Mouse (Mus musculus) gonadal fat pad, adult 2 months (tissue): Measurements from ENCODE around the gene Trmt1. TPM values are rescaled to one million over a fixed set of nuclear protein-coding genes. Genes with fewer than 3 reads are reported as not detected.

ENCODE experiments used
- DNase-seq: peaks from one replicate; pipeline ENCODE4 v3.0.0-alpha.2; 2012; ENCODE audit warnings: low read depth
- polyA plus RNA-seq: library from polyadenylated mRNA; depleted of rRNA; stranded (reverse); fragments of >200 nt; gene quantifications from 2 replicates; pipeline ENCODE4 v1.2.3, GENCODE M21; 2012

The Trmt1 gene
- polyA plus RNA-seq, 1 experiment = 76.0 TPM

- DNase-seq = no peak
Observed at GRCm38 (mm10) chr8:84731371-84732177, 45.5 kb downstream of the Trmt1 start.

GRCm38 (mm10) chr8:84732545-84732944 lies 46.4 kb downstream of the Trmt1 start:
- DNase-seq = no peak

- no peak for DNase-seq
Observed at GRCm38 (mm10) chr8:84732996-84733395, 46.9 kb downstream of the Trmt1 start.

GRCm38 (mm10) chr8:84733959-84734358 lies 47.9 kb downstream of the Trmt1 start:
- no peak for DNase-seq

- DNase-seq = no peak
Observed at GRCm38 (mm10) chr8:84734680-84735079, 48.6 kb downstream of the Trmt1 start.

GRCm38 (mm10) chr8:84735597-84735996 lies 49.5 kb downstream of the Trmt1 start:
- DNase-seq = no peak

GRCm38 (mm10) chr8:84736521-84736920 lies 50.4 kb downstream of the Trmt1 start:
- DNase-seq = no peak

- DNase-seq = no peak
Observed at GRCm38 (mm10) chr8:84737608-84738007, 51.5 kb downstream of the Trmt1 start.

- no peak for DNase-seq
Observed at GRCm38 (mm10) chr8:84738266-84738665, 52.2 kb downstream of the Trmt1 start.

- no peak for DNase-seq
Observed at GRCm38 (mm10) chr8:84738715-84739400, 52.8 kb downstream of the Trmt1 start.

- DNase-seq = no peak
Observed at GRCm38 (mm10) chr8:84739401-84739742, 53.3 kb downstream of the Trmt1 start.

- no peak for DNase-seq
Observed at GRCm38 (mm10) chr8:84740895-84741843, 55.1 kb downstream of the Trmt1 start.

- no peak for DNase-seq
Observed at GRCm38 (mm10) chr8:84742171-84743053, 56.3 kb downstream of the Trmt1 start.

- no peak for DNase-seq
Observed at GRCm38 (mm10) chr8:84743054-84743415, 56.9 kb downstream of the Trmt1 start.

- DNase-seq = no peak
Observed at GRCm38 (mm10) chr8:84743517-84744420, 57.7 kb downstream of the Trmt1 start.

GRCm38 (mm10) chr8:84745032-84745925 lies 59.2 kb downstream of the Trmt1 start:
- no peak for DNase-seq
